Mouse (Mus musculus) retina, adult 2 months (tissue): Measurements from ENCODE around the gene Hist1h4d.
"Not testable (repeated sequence)": the region's sequence is repeated elsewhere in the genome, so short reads cannot be mapped to it uniquely, and the experiment has no call there.

ENCODE experiments used
- DNase-seq: peaks from one replicate; pipeline ENCODE4 v3.0.0-alpha.2; 2012; ENCODE audit warnings: low read depth, low spot score

The Hist1h4d gene

DNA sequence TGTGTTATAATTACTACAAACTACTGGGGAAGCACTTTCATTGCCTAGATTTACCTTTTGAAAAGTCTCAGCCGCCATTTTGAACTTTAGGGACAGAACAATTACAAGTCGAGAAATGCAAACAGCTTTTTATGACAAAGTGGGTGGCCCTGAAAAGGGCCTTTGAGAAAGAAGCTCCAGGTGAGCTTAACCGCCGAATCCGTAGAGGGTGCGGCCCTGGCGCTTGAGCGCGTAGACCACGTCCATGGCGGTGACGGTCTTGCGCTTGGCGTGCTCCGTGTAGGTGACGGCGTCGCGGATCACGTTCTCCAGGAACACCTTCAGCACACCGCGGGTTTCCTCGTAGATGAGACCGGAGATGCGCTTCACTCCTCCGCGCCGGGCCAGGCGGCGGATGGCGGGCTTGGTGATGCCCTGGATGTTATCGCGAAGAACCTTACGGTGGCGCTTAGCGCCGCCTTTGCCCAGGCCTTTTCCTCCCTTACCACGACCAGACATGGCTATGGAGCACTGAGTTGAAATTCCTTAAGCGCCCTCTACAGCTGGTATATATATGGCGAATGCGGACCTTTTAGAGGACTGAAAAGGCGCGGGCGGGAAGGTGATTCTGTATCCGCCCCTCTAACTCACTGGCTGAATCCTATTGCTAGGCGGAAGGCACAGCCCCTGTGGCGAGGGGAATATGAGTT lies 30.1 kb upstream of the Hist1h4d start, which contains the start of gene Hist1h4f:
TSS of gene Hist1h4f (minus strand) at position 503 of the 689 bp plus-strand sequence.
- peak; percentile 83 for DNase-seq

DNA sequence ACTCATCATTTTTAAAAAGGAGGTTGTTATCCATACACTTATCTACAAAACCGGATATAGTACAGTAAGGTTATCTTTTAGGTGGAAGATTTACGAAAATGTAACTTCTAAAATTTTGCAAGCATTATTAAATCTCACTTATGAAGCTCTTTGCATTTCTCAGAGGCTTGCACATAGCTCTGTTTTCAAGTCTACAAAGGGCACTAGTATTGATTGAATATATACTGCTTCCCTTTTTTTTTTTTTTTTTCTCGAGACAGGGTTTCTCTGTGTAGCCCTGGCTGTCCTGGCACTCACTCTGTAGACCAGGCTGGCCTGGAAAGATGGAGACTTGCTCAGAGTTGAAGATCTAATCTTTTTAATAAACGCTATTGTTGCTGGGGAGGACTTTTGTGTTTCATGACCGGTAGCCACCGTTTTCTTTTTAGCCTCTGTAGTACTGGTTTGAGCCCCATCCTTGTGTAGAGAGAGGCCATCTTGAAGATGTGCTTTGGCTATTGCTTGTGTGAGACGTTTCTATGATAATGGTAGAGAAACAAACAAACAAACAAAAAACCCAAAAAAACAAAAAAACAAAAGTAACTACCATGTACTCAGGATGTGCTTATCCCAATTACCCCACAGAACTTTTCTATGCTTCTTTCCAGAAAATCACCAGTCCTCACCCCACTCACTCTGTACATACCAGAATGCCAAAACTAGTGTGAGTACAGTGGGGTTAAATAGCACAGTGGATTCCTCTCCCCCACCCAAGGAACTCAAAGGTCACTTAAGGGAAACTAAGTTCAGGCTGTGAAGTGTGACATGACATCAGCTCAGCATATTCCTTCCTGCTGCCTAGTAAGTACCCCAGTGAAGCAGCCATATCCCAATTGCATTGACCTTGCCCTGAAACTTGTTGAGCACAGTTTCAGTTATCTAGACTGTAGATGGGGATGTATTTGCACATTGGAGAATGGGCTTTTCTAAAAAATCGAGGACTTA lies 29.2 kb upstream of the Hist1h4d start:
- DNase-seq = no peak

DNA sequence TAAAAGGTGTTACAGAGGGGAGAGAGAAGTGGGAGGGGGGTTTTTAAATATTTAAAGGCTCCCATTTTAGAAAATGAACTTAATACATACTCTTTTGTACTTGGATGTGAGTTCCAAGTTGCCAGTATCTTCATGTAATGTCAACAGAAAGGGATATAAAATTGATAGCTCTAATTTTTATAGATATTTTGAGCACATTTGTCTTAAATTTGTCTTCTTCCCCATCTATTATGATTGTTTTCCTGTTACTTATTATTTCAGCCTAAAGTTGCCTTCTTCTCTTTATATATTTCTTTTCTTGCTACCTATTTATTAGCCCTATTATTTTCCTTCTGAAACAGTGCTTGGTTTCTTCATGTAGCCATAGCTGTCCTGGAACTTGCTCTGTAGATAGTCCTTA lies 28.4 kb upstream of the Hist1h4d start, which contains the start of gene Hist1h1d:
TSS of gene Hist1h1d (plus strand) at position 301 of the 400 bp plus-strand sequence.
- no peak for DNase-seq

DNA sequence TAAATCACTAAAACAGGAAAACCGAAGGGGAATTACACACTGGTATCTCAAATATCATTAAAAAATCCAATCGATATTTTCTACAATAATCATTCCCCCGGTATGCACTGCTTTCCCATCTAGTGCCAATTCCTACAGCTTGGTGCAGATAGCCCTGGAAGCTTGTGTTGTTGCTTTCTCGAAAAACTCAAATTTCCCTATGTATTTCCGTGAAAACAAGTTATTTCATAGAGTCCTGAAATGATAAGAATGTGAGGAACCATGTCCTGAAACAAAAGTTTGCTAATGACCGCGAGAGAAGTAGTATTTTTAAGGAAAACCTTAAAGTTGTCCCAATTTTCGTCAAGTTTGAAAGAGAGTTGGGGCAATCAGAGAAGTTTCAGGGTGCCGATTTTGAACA lies 27.0 kb upstream of the Hist1h4d start:
- no peak for DNase-seq

DNA sequence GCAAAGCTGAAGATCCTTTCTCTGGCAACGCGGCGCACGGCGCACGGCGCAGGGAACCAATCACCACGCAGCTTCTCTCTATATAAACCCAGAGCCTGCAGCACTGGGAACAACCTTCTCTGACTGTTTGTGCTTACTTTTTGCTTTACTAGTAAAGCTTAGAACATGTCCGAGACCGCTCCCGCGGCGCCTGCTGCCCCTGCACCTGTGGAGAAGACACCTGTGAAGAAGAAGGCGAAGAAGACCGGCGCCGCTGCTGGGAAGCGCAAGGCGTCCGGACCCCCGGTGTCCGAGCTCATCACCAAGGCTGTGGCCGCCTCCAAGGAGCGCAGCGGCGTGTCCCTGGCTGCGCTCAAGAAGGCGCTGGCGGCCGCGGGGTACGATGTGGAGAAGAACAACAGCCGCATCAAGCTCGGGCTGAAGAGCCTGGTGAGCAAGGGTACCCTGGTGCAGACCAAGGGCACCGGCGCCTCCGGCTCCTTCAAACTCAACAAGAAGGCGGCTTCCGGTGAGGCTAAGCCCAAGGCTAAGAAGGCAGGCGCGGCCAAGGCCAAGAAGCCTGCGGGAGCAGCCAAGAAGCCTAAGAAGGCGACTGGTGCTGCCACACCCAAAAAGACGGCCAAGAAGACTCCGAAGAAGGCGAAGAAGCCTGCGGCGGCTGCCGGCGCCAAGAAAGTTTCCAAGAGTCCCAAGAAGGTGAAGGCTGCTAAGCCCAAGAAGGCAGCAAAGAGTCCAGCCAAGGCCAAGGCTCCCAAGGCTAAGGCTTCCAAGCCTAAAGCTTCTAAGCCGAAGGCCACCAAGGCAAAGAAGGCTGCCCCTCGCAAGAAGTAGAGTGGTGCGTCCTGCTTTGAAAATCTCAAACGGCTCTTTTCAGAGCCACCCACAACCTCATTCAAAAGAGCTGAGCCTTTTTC lies 26.2 kb upstream of the Hist1h4d start:
- no peak for DNase-seq

DNA sequence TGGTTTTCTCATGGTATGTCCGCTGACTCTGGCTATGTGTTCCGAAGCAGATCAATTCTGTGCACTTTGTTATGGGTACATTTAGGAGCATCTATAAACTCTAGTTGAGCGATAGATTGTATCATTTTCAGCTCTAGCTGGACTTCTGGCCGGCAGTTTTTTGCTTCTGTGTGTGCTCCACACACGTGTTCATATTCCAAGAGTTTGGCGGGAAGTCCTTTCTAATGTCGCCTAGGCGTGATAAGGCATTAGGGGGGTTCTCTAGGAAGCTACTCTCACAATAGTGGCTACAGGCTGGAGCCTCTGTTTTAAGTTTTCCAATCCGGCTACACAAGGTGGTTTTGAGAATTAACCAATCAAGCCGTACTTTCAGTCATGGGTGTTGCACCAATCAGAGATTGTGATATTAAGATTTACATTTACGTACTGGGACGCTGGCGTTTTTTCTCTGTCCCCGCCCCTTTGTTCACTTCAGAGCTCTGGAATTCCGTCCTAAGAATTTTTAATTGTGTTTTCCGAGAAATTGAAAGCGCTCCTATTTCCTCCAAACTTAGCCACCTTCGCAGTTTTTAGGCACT lies 25.5 kb upstream of the Hist1h4d start:
- DNase-seq = peak; percentile 76

DNA sequence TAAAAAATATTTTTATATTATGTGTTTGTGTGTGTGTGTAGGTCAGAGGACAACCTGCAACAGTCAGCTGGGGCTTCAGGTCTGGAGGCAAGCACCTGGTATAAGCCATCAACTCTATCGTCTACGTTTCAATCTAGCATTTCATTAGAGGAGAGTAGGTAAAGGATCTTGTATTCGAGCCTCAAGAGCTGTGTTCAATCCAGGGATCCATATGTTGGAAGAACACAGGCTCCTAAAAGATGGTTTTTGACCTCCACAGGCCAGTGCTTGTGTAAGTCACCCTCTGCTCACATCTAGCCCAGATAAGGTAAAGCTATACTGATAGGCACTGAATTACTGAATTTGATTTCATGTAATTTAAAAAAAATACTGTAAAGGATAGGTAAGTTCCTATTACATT lies 24.5 kb upstream of the Hist1h4d start:
- DNase-seq = no peak

DNA sequence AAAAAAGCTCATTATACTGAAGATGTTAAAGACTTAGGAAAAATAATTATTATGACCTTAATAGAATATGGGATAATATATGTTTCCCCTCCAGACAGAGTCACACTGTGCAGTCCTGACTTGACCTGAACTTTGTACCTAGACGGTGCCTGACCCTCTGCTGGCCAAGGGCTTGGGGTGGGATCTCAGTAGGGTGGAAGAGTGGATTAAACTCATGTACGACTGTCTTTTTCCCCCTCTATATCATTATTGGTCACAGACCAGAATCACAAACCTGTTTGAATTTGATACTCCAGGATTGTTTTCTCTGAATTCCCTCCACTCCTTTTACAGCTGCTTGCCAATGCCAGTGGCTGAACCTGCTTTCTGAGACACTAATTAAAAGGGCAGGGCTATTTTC lies 20.7 kb upstream of the Hist1h4d start:
- DNase-seq = not testable (repeated sequence)

DNA sequence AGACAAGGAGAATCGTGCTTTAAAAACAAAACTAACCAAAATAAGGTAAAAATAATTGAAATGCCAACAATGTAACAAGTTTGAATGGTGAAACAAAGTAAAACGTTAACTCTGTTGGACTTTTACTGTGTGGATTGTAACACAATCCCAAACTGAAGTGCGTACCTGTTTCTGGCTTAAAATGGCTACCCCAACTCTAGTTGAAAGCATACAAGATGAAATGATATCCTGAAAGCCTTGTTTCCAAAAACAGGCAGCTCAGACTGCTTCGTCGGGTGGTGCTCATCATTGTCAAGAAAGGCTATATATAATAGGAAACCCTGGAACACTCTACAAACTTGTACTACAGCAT lies 19.9 kb upstream of the Hist1h4d start:
- DNase-seq = not testable (repeated sequence)

DNA sequence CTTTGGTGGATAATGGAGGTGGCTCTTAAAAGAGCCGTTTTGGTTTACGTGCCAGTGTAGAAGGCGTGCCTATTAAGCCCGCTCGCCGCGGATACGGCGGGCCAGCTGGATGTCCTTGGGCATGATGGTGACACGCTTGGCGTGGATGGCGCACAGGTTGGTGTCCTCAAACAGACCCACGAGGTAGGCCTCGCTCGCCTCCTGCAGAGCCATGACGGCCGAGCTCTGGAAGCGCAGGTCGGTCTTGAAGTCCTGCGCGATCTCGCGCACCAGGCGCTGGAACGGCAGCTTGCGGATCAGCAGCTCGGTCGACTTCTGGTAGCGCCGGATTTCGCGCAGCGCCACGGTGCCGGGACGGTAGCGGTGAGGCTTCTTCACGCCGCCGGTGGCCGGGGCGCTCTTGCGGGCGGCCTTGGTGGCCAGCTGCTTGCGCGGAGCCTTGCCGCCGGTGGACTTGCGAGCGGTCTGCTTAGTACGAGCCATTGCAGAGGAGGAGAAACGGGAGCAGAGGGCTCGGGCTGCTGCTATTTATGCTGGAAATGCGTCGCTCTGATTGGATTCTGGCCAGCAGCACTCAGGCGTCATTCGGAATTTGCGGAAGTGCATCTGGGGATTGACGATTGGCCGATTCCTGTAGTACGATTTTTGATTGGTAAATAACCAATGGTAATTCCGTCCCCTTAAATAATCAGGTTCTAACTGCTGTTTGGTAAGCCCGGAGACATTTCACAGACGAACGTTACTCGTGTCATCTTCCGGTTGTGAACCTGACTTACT lies 19.3 kb upstream of the Hist1h4d start, which contains the start of gene Hist1h3e:
TSS of gene Hist1h3e (minus strand) at position 487 of the 777 bp plus-strand sequence.
- peak; percentile 91 for DNase-seq

DNA sequence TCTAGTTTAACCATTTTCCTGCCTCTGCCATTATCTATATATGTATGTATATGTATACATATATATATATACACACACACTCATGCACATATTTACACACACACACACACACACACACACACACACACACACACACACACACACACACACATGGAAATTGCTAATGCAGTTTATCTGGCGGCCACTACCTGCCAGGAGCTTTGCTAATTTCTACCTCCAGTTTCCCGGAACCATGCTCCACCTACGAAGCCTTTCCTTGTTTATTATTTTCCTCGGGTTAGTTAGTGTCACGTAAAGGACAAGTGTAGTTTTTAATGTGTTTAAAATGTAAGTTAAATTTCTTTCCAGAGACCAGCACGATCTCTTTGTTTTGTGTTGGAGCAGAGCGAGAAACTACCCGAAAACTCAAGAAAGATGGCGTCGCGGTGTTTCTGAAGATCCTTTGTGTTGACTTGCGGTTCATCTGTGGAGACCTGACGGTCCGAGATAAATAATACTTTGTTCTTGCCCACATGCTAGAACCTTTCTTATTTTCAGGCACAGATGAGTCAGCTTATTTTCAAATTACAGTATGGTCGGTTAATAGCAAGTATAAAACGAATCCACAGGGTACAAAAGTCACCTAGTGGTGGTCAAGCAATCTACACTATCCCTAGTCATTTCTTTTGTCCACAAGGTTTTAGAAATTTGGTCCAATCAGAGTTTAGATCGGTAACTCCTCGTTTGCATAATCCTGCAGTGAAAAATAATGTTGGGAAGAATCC lies 18.5 kb upstream of the Hist1h4d start:
- DNase-seq = no peak

DNA sequence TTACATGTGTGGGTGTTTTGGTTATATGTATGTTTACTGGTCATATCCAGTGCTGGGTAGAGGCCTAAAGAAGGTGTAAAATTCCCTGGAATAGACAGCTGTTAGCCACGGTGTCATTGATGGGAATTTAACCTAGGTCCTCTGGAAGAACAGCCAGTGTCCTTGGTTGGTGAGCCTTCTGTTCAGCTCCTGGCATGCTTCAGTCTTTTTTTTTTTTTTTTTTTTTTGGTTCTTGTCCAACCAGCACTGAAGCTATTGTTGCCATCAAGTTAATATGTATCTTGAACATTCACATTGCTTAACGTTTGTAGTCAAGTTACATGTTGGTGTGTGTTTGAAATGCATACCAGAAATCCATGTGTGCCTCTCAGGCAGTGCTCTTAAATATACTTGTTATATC lies 16.9 kb upstream of the Hist1h4d start:
- DNase-seq = no peak

DNA sequence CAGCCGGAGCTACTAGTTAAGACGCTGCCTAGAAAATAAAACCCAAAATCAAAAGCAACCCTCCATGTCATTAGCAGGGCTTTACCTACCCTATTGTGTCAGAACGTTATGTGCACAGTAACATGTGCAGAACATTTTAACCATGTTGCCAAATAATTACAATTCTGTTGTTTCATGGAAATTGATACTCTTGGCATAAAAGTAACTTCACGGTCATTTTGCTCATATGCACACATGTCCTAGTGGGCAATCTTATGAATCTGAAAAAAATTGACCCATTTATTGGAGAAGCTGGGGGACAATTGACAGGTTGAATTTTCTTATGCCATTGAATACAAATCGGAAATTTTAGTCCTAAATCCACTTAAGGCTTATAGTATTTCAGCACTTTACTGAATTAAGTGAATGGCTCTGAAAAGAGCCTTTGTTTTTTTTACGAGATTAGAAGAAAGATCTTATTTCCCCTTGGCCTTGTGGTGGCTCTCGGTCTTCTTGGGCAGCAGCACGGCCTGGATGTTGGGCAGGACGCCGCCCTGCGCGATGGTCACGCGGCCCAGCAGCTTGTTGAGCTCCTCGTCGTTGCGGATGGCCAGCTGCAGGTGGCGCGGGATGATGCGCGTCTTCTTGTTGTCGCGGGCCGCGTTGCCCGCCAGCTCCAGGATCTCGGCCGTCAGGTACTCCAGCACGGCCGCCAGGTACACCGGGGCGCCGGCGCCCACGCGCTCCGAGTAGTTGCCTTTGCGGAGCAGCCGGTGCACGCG lies 11.0 kb upstream of the Hist1h4d start:
- not testable (repeated sequence) for DNase-seq

DNA sequence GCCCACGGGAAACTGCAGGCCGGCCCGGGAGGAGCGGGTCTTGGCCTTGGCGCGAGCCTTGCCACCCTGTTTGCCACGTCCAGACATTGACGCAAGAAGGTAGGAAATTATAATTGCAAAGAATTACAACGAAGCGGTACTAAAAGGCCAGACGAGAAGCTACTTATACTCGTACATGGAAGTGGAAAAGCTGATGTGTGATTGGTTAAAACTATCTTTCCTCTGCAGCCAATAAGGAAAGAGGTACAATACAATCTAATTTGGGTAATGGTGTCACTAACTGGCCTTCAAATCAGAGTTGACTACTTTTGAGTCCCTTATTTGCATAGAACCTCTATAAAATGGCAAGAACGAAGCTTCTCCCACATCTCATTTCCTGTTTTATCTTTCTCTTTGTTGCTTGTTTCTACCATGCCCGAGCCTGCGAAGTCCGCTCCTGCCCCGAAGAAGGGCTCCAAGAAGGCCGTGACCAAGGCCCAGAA lies 10.3 kb upstream of the Hist1h4d start, which contains the start of the genes Hist1h2ae and Hist1h2bg:
TSS of gene Hist1h2ae (minus strand) at position 199 of the 482 bp plus-strand sequence.
TSS of gene Hist1h2bg (plus strand) at position 375 of the 482 bp plus-strand sequence.
- DNase-seq = peak; percentile 80

DNA sequence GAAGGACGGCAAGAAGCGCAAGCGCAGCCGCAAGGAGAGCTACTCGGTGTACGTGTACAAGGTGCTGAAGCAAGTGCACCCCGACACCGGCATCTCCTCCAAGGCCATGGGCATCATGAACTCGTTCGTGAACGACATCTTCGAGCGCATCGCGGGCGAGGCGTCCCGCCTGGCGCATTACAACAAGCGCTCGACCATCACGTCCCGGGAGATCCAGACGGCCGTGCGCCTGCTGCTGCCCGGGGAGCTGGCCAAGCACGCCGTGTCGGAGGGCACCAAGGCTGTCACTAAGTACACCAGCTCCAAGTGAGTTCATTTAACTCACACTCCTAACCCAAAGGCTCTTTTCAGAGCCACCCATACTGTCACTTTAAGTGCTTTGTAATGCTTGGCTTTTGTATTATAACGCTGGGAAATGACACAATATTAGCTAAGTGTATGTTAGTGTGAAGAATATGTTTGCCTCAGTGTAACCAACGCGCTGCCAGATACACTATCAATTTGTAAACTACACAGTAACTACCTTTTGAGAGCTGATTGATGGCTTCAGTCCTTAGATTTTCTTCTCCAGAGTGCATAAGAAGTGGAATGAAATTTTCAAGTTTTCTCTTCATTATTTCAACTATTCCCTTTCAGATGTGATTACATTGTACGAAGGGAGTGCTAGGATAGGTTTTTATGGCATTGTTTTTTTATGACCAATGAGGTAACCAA lies 9.7 kb upstream of the Hist1h4d start:
- not testable (repeated sequence) for DNase-seq

DNA sequence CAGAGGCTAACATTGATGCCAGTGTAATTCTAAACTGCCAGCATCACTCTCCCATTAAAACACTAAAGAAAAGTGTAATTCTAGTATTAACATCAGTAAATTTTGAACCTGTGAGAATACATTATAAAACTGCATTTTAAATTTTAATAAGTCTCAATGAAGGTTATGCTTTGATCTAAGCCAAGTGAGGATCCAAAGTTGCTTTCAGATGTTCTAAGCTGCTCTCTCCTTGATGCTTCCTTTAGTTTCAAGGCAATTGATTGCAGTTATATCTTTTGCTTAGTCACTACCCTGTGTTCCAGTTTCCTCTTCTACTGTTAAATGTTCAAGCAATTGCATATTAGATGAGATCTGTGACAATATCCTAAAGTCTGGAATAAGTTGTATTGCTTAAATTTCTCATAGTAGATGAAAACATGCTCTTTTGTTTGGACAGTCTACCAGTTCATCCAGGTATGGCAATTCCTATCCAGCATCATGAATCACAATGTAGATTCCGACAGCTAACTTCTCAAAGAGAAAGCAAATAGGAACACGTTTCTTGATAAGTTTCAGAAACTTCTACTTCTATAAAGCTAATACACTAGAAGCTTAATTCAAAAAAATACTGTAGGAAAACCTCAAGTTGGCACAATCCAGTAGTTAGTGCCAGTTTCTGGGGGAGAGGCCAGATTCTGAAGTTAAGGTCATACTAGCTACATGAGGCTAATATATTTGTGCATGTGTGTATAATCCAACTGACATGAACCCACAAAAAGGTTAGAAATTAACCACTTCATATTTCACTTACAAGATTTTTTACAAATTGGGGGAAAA lies 9.0 kb upstream of the Hist1h4d start:
- DNase-seq = no peak
